Mouse (Mus musculus) hindbrain, embryonic 11.5 days (tissue): Measurements from ENCODE around the gene Prr13. TPM values are rescaled to one million over a fixed set of nuclear protein-coding genes. Genes with fewer than 3 reads are reported as not detected.

Experiments used
- ATAC-seq: fragments of 200-750 bp; cut with Nextera tagmentation; 2 replicates; pipeline ENCODE4 v1.8.0; 2017; ENCODE audit warnings: mild to moderate bottlenecking, moderate TSS enrichment, moderate library complexity; ENCODE audit not compliant: low FRiP score
- DNase-seq: peaks from one replicate; pipeline ENCODE4 v3.0.0-alpha.2; 2015; ENCODE audit warnings: low spot score
- H3K27ac ChIP-seq: fragments of 300-500 bp; sonication (generic); 2 replicates; pipeline ENCODE4 v1.5.1; 2014; ENCODE audit warnings: mild to moderate bottlenecking, low read depth, low read length
- H3K27me3 ChIP-seq: fragments of 300-500 bp; sonication (generic); 2 replicates; pipeline ENCODE4 v1.6.1; 2014; ENCODE audit warnings: mild to moderate bottlenecking, low read length, moderate library complexity, mixed read lengths; ENCODE audit not compliant: control insufficient read depth, insufficient read depth
- H3K36me3 ChIP-seq: fragments of 300-500 bp; sonication (generic); 2 replicates; pipeline ENCODE4 v1.6.1; 2014; ENCODE audit warnings: mild to moderate bottlenecking, low read length, moderate library complexity, mixed read lengths; ENCODE audit not compliant: control insufficient read depth, insufficient read depth
- H3K4me1 ChIP-seq: fragments of 300-500 bp; sonication (generic); replicated peaks from 2 replicates; pipeline ENCODE4 v1.6.1; 2014; ENCODE audit warnings: low read length, mixed read lengths; ENCODE audit not compliant: control insufficient read depth, insufficient read depth
- H3K4me2 ChIP-seq: fragments of 300-500 bp; sonication (generic); replicated peaks from 2 replicates; pipeline ENCODE4 v1.6.1; 2014; ENCODE audit warnings: mild to moderate bottlenecking, low read depth, low read length
- H3K4me3 ChIP-seq: fragments of 300-500 bp; sonication (generic); 2 replicates; pipeline ENCODE4 v1.5.1; 2014; ENCODE audit warnings: low read depth, low read length
- H3K9ac ChIP-seq: fragments of 300-500 bp; sonication (generic); 2 replicates; pipeline ENCODE4 v1.6.1; 2014; ENCODE audit warnings: low read depth, low read length
- H3K9me3 ChIP-seq: fragments of 300-500 bp; sonication (generic); 2 replicates; pipeline ENCODE4 v1.6.1; 2016; ENCODE audit warnings: low read length; ENCODE audit not compliant: control insufficient read depth
- WGBS: fragments of 180-500 bp; shearing (Covaris S2); extraction: QIAGEN DNeasy Blood & Tissue Kit; methylation state at CpG from one replicate; pipeline ENCODE4 v1.1.7; 2014; 5-methylcytosine and 5-hydroxymethylcytosine counted together
- polyA plus RNA-seq: library from polyadenylated mRNA; unstranded; fragments of >200 nt; fragmentation: Nextera tagmentation; extraction: Ambion mirVana; gene quantifications from 2 replicates; pipeline ENCODE4 v1.2.1, GENCODE M21; 2014

Gene Prr13
- polyA plus RNA-seq, 1 experiment from 2014 or later, result 118 TPM

DNA sequence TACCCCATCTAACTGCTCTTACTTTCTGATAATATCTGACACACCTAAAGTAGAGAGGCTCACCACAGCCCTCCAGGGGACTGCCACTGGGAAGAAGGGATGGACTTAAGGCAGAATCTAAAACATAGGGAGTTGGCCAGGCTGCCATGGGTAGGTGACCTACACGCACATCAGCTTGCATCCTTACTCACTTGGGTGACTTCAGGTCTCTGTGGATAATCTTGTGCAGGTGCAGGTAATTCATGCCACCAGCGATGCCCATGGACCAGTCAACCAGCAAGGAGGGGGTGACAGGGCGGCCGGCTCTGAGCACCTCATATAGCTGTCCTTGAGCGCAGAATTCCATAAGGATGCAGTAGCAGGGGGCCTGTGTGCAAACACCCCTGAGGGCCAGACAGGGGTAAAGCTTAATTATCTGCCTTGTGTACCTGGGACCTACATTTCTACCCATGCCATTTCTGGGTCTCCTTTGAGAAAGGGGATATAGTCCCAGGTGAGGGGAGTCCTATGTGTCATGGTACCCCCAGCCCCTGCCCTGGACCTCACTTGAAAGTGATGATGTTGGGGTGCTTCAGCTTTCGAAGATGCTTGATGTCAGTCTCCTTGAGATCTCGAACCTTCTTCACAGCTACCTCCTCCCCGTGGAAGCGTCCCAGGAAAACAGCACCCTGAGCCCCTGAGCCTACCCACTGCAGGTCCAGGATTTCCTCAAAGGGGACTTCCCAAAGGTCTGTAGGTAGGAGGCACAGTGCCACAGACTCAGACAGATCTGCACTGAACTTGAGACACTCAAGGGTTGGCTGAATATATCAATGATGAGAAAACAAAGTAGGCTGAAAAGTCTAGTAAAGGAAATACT lies 45.3 kb downstream of the Prr13 start:
- Histone ChIP-seq H3K27me3 (no peaks in the 10 kb centered on the region), H3K36me3 (peaks cover 28% of the 10 kb centered on the region), H3K4me3 (no peak overlapping the region), H3K9me3 (no peaks in the 10 kb centered on the region), H3K4me1 (no peaks in the 10 kb centered on the region), H3K4me2 (no peak overlapping the region), H3K27ac (no peak overlapping the region), H3K9ac (no peak overlapping the region)
- DNase-seq (no peak), ATAC-seq (no peak)
- WGBS, result 89% methylated on average over 9 of the region's 9 CpGs

GRCm38 (mm10) chr15:102505073-102505769 lies 46.4 kb downstream of the Prr13 start:
- DNase-seq (no peak), ATAC-seq (no peak)
- Histone ChIP-seq H3K27me3 (no peaks in the 10 kb centered on the region), H3K27ac (no peak overlapping the region), H3K4me2 (no peak overlapping the region), H3K9me3 (no peaks in the 10 kb centered on the region), H3K4me3 (no peak overlapping the region), H3K36me3 (peaks cover 19% of the 10 kb centered on the region), H3K9ac (no peak overlapping the region), H3K4me1 (no peaks in the 10 kb centered on the region)
- 77% methylated on average over 12 of the region's 12 CpGs for WGBS

DNA sequence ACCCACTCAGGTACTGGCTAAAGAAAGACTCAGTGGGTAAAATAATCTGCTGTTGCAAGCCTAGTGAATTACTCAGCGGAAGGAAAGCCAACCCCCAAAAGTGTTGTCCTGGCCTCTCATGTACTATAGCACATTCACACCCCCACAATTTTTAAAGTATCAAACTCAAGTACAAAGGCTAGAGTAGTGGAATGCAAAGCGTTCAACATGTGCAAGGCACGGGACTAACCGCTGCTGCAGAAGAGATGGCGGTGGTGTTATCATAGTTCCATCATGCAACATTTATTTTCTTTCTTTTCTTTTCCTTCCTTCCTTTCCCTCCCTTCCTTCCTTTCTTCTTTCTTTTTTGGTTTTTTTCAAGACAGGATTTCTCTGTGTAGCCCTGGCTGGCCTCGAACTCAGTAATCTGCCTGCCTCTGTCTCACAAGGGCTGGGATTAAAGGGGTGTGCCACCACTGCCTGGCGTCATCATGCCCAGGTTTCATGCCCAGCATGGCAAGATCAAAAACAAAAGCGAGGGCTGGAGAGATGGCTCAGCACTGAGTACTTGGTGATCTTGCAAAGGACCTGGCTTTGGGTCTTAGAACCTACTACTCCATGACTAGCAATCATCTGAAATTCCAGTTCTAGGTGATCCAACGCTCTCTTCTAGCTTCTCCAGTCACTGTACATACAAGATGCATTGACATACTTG lies 47.1 kb downstream of the Prr13 start:
- H3K4me3 ChIP-seq, result no peak overlapping the region
- WGBS, result 92% methylated on average over 9 of the region's 9 CpGs
- no peak for ATAC-seq
- no peak overlapping the region for H3K27ac ChIP-seq
- no peak for DNase-seq
- no peak overlapping the region for H3K9ac ChIP-seq
- H3K4me2 ChIP-seq, result no peak overlapping the region
- H3K9me3 ChIP-seq, result no peaks in the 10 kb centered on the region
- H3K36me3 ChIP-seq, result peaks cover 13% of the 10 kb centered on the region; the same call in 1 of the 2 replicates
- H3K4me1 ChIP-seq, result no peaks in the 10 kb centered on the region
- H3K27me3 ChIP-seq, result no peaks in the 10 kb centered on the region

GRCm38 (mm10) chr15:102506464-102506830 lies 47.6 kb downstream of the Prr13 start:
- no peak for ATAC-seq

GRCm38 (mm10) chr15:102506864-102507263 lies 48.0 kb downstream of the Prr13 start:
- no peaks in the 10 kb centered on the region for H3K9me3 ChIP-seq
- H3K36me3 ChIP-seq, result peaks cover 13% of the 10 kb centered on the region; the same call in 1 of the 2 replicates
- peaks cover 5% of the 10 kb centered on the region; the same call in 1 of the 2 replicates for H3K4me1 ChIP-seq
- H3K9ac ChIP-seq, result no peak overlapping the region
- ATAC-seq (no peak), DNase-seq (no peak)
- 88% methylated on average over 1 of the region's 1 CpGs for WGBS
- H3K27ac ChIP-seq, result no peak overlapping the region
- H3K27me3 ChIP-seq, result no peaks in the 10 kb centered on the region
- H3K4me3 ChIP-seq, result no peak overlapping the region
- no peak overlapping the region for H3K4me2 ChIP-seq

More at GRCm38 (mm10) chr15:102506464-102506830, 47.6 kb downstream of the Prr13 start:
- H3K9me3 ChIP-seq, result no peaks in the 10 kb centered on the region
- no peak overlapping the region for H3K4me3 ChIP-seq
- no peak overlapping the region for H3K27ac ChIP-seq
- peaks cover 13% of the 10 kb centered on the region; the same call in 1 of the 2 replicates for H3K36me3 ChIP-seq
- no peak for DNase-seq
- H3K4me2 ChIP-seq, result no peak overlapping the region
- WGBS, result 71% methylated on average over 2 of the region's 2 CpGs
- H3K4me1 ChIP-seq, result peaks cover 3% of the 10 kb centered on the region; the same call in 1 of the 2 replicates
- no peaks in the 10 kb centered on the region for H3K27me3 ChIP-seq
- H3K9ac ChIP-seq, result no peak overlapping the region

DNA sequence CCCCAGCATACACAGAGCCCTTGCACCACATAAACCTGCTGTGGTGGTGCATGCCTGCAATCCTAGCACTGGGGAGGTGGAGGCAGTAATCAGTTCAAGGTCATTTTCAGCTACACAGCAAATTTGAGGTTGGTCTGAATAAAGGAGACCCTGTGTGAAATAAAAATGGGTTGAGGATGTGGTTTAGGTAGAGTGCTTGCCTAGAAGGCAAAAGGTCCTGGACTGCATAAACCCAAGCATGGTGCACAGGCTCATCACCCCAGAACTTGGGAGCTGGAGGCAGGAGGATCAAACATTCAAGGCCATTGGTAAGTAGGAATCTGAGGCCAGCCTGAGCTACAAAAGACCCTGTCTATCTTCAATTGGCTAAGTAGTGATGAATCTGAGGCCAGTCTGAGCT lies 48.7 kb downstream of the Prr13 start:
- ATAC-seq (no peak), DNase-seq (no peak)
- H3K4me3 ChIP-seq, result no peak overlapping the region
- H3K4me2 ChIP-seq, result no peak overlapping the region
- no peaks in the 10 kb centered on the region for H3K9me3 ChIP-seq
- no peak overlapping the region for H3K9ac ChIP-seq
- H3K36me3 ChIP-seq, result peaks cover 10% of the 10 kb centered on the region; the same call in 1 of the 2 replicates
- H3K27me3 ChIP-seq, result no peaks in the 10 kb centered on the region
- no peak overlapping the region for H3K27ac ChIP-seq
- H3K4me1 ChIP-seq, result peaks cover 10% of the 10 kb centered on the region; the same call in 1 of the 2 replicates

- no peak for DNase-seq
- Histone ChIP-seq H3K36me3 (peaks cover 9% of the 10 kb centered on the region; the same call in 1 of the 2 replicates), H3K9me3 (no peaks in the 10 kb centered on the region), H3K4me3 (no peak overlapping the region), H3K4me2 (no peak overlapping the region), H3K27ac (no peak overlapping the region), H3K9ac (no peak overlapping the region), H3K4me1 (peaks cover 10% of the 10 kb centered on the region; the same call in 1 of the 2 replicates), H3K27me3 (no peaks in the 10 kb centered on the region)
- WGBS, result 93% methylated on average over 3 of the region's 3 CpGs
- no peak for ATAC-seq
Observed at GRCm38 (mm10) chr15:102508336-102508735, 49.5 kb downstream of the Prr13 start.

DNA sequence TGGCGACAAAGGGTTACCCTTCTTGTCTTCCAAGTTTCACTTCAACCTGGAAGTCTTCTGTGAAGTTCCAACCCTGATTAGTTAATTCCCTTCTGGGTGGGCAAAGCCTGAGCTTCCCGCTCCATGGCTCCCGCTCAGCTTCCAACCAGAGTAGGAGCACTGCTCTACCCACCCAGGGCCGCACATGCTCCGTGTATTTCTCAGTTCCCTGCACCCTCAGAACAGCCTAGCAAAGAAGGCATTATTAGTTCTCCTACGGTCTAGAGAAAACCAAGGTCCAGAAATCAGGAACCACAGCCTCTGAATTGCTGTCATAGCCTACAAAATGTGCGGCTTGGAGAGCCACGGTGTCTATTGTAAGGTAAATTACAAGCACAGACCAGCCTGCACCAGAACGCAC lies 51.3 kb downstream of the Prr13 start:
- Histone ChIP-seq H3K27ac (peak overlapping the region; percentile 94), H3K4me2 (peak overlapping the region; percentile 66), H3K9me3 (no peaks in the 10 kb centered on the region), H3K27me3 (no peaks in the 10 kb centered on the region), H3K4me1 (peaks cover 10% of the 10 kb centered on the region; the same call in 1 of the 2 replicates), H3K36me3 (no peaks in the 10 kb centered on the region), H3K9ac (peak overlapping the region; percentile 55), H3K4me3 (peak overlapping the region; percentile 51)
- no peak for DNase-seq
- 5% methylated on average over 9 of the region's 9 CpGs for WGBS
- peak; percentile 54 for ATAC-seq
